Mouse (Mus musculus) lung, embryonic 16.5 days (tissue): ENCODE measurements around the gene Ubqln1. TPM values are rescaled to one million over a fixed set of nuclear protein-coding genes. Genes with fewer than 3 reads are reported as not detected.

Experiments used
- ATAC-seq: fragments of 200-750 bp; cut with Nextera tagmentation; 2 replicates; pipeline ENCODE4 v1.8.0; 2017; ENCODE audit warnings: low read depth, mild to moderate bottlenecking, moderate library complexity
- H3K27ac ChIP-seq: fragments of 300-500 bp; sonication (generic); 2 replicates; pipeline ENCODE4 v1.5.1; 2014; ENCODE audit warnings: mild to moderate bottlenecking, control low read depth, low read length
- H3K27me3 ChIP-seq: fragments of 300-500 bp; sonication (generic); 2 replicates; pipeline ENCODE4 v1.6.1; 2014; ENCODE audit warnings: low read depth, low read length, mixed read lengths; ENCODE audit not compliant: control insufficient read depth, insufficient read depth
- H3K36me3 ChIP-seq: fragments of 300-500 bp; sonication (generic); 2 replicates; pipeline ENCODE4 v1.6.1; 2014; ENCODE audit warnings: low read length; ENCODE audit not compliant: control insufficient read depth, insufficient read depth
- H3K4me1 ChIP-seq: fragments of 300-500 bp; sonication (generic); replicated peaks from 2 replicates; pipeline ENCODE4 v1.6.1; 2014; ENCODE audit warnings: low read length, mixed read lengths; ENCODE audit not compliant: control insufficient read depth, insufficient read depth
- H3K4me2 ChIP-seq: fragments of 300-500 bp; sonication (generic); 2 replicates; pipeline ENCODE4 v1.6.1; 2014; ENCODE audit warnings: low read depth, low read length, control low read depth
- H3K4me3 ChIP-seq: fragments of 300-500 bp; sonication (generic); 2 replicates; pipeline ENCODE4 v1.5.1; 2014; ENCODE audit warnings: mild to moderate bottlenecking, low read length, control low read depth
- H3K9ac ChIP-seq: fragments of 300-500 bp; sonication (generic); 2 replicates; pipeline ENCODE4 v1.6.1; 2014; ENCODE audit warnings: low read length, control low read depth
- H3K9me3 ChIP-seq: fragments of 300-500 bp; sonication (generic); 2 replicates; pipeline ENCODE4 v1.6.1; 2016; ENCODE audit warnings: low read length; ENCODE audit not compliant: control insufficient read depth
- WGBS: fragments of 180-500 bp; shearing (Covaris S2); extraction: QIAGEN DNeasy Blood & Tissue Kit; methylation state at CpG from one replicate; pipeline ENCODE4 v1.1.7; 2014; 5-methylcytosine and 5-hydroxymethylcytosine counted together
- polyA plus RNA-seq: library from polyadenylated mRNA; unstranded; fragments of >200 nt; fragmentation: Nextera tagmentation; extraction: Ambion mirVana; gene quantifications from 2 replicates; pipeline ENCODE4 v1.2.1, GENCODE M21; 2015

Gene Ubqln1
- 81.0 and 87.8 TPM in 2 replicates for polyA plus RNA-seq

GRCm38 (mm10) chr13:58215592-58216341, at the start of gene Ubqln1:
TSS of gene Ubqln1 (minus strand) at chr13:58215653.
- ATAC-seq: peak; percentile 93
- H3K36me3 ChIP-seq: no peaks in the 10 kb centered on the region
- H3K4me3 ChIP-seq: peak within 1 kb of the TSS; percentile 99
- H3K9me3 ChIP-seq: no peaks in the 10 kb centered on the region
- H3K27me3 ChIP-seq: no peaks in the 10 kb centered on the region
- H3K27ac ChIP-seq: peak within 1 kb of the TSS; percentile 88
- peaks cover 22% of the 10 kb centered on the region for H3K4me1 ChIP-seq
- peak within 1 kb of the TSS; percentile 100 for H3K9ac ChIP-seq
- WGBS: 1% methylated on average over 60 of the region's 62 CpGs
- H3K4me2 ChIP-seq: peak within 1 kb of the TSS; percentile 90

- WGBS: 83% methylated on average over 8 of the region's 8 CpGs
- Histone ChIP-seq H3K27ac (no peak overlapping the region), H3K27me3 (no peaks in the 10 kb centered on the region), H3K36me3 (peaks cover 3% of the 10 kb centered on the region; the same call in 1 of the 2 replicates), H3K4me2 (no peak overlapping the region), H3K9me3 (no peaks in the 10 kb centered on the region), H3K4me3 (no peak overlapping the region), H3K4me1 (no peaks in the 10 kb centered on the region), H3K9ac (no peak overlapping the region)
- ATAC-seq: no peak
Measured at GRCm38 (mm10) chr13:58263546-58263945, 48.1 kb upstream of the Ubqln1 start.

GRCm38 (mm10) chr13:58261674-58262073, 46.2 kb upstream of the Ubqln1 start:
- Histone ChIP-seq H3K27ac (no peak overlapping the region), H3K27me3 (no peaks in the 10 kb centered on the region), H3K4me3 (no peak overlapping the region), H3K4me1 (no peaks in the 10 kb centered on the region), H3K9me3 (no peaks in the 10 kb centered on the region), H3K36me3 (peaks cover 3% of the 10 kb centered on the region; the same call in 1 of the 2 replicates), H3K4me2 (no peak overlapping the region), H3K9ac (no peak overlapping the region)
- ATAC-seq: no peak
- 78% methylated on average over 4 of the region's 4 CpGs for WGBS

- Histone ChIP-seq H3K4me2 (no peak overlapping the region), H3K27ac (no peak overlapping the region), H3K9ac (no peak overlapping the region), H3K9me3 (no peaks in the 10 kb centered on the region), H3K27me3 (no peaks in the 10 kb centered on the region), H3K36me3 (peaks cover 2% of the 10 kb centered on the region; the same call in 1 of the 2 replicates), H3K4me1 (no peaks in the 10 kb centered on the region), H3K4me3 (no peak overlapping the region)
- ATAC-seq: no peak
- WGBS: 86% methylated on average over 1 of the region's 1 CpGs
Measured at GRCm38 (mm10) chr13:58253268-58253667, 37.8 kb upstream of the Ubqln1 start.

GRCm38 (mm10) chr13:58248957-58249356, 33.5 kb upstream of the Ubqln1 start:
- no peak for ATAC-seq
- Histone ChIP-seq H3K27me3 (no peaks in the 10 kb centered on the region), H3K4me3 (no peak overlapping the region), H3K36me3 (0 out of 2 replicates have a peak, but pooled peaks cover 2% of the 10 kb centered on the region), H3K9ac (no peak overlapping the region), H3K4me1 (no peaks in the 10 kb centered on the region), H3K27ac (no peak overlapping the region), H3K9me3 (no peaks in the 10 kb centered on the region), H3K4me2 (no peak overlapping the region)
- 87% methylated on average over 5 of the region's 5 CpGs for WGBS

GRCm38 (mm10) chr13:58236536-58236935, 21.1 kb upstream of the Ubqln1 start:
- ATAC-seq: no peak
- no peaks in the 10 kb centered on the region for H3K9me3 ChIP-seq
- H3K4me1 ChIP-seq: no peaks in the 10 kb centered on the region
- no peaks in the 10 kb centered on the region for H3K27me3 ChIP-seq
- no peak overlapping the region for H3K9ac ChIP-seq
- H3K36me3 ChIP-seq: no peaks in the 10 kb centered on the region; the same call in 1 of the 2 replicates
- no peak overlapping the region for H3K27ac ChIP-seq
- no peak overlapping the region for H3K4me2 ChIP-seq
- no peak overlapping the region for H3K4me3 ChIP-seq
- WGBS: 88% methylated on average over 7 of the region's 7 CpGs

GRCm38 (mm10) chr13:58232611-58233010, 17.2 kb upstream of the Ubqln1 start:
- peak; percentile 52; the same call in 1 of the 2 replicates for ATAC-seq

GRCm38 (mm10) chr13:58232070-58232469, 16.6 kb upstream of the Ubqln1 start:
- Histone ChIP-seq H3K36me3 (no peaks in the 10 kb centered on the region), H3K4me2 (no peak overlapping the region), H3K9me3 (peaks cover 3% of the 10 kb centered on the region; the same call in 1 of the 2 replicates), H3K4me3 (no peak overlapping the region), H3K9ac (no peak overlapping the region), H3K27ac (no peak overlapping the region), H3K27me3 (no peaks in the 10 kb centered on the region), H3K4me1 (no peaks in the 10 kb centered on the region)
- WGBS: 77% methylated on average over 8 of the region's 8 CpGs
- no peak for ATAC-seq

More at GRCm38 (mm10) chr13:58232611-58233010, 17.2 kb upstream of the Ubqln1 start:
- Histone ChIP-seq H3K9ac (no peak overlapping the region), H3K27ac (no peak overlapping the region), H3K36me3 (no peaks in the 10 kb centered on the region; the same call in 1 of the 2 replicates), H3K27me3 (no peaks in the 10 kb centered on the region), H3K4me2 (no peak overlapping the region), H3K4me3 (no peak overlapping the region), H3K9me3 (no peaks in the 10 kb centered on the region), H3K4me1 (no peaks in the 10 kb centered on the region)
- WGBS: 40% methylated on average over 5 of the region's 5 CpGs

GRCm38 (mm10) chr13:58228624-58229023, 13.2 kb upstream of the Ubqln1 start:
- no peak overlapping the region for H3K27ac ChIP-seq
- no peak overlapping the region for H3K9ac ChIP-seq
- H3K4me3 ChIP-seq: no peak overlapping the region
- H3K9me3 ChIP-seq: peaks cover 9% of the 10 kb centered on the region; the same call in 1 of the 2 replicates
- H3K4me2 ChIP-seq: no peak overlapping the region
- no peak for ATAC-seq
- no peaks in the 10 kb centered on the region for H3K27me3 ChIP-seq
- WGBS: 72% methylated on average over 2 of the region's 2 CpGs
- no peaks in the 10 kb centered on the region for H3K36me3 ChIP-seq
- H3K4me1 ChIP-seq: no peaks in the 10 kb centered on the region
